Mouse (Mus musculus) hindbrain, embryonic 12.5 days (tissue): ENCODE measurements at regions not wholly inside any gene's neighbourhood (a gene's known extent, or its start where the extent isn't known, plus 50 kb on each side); places are given as distances from the start of the nearest gene placed in this dataset.
A peak's percentile ranks its signal among the peaks of the same experiment; 100 is the strongest.

Experiments used
- ATAC-seq: fragments of 200-750 bp; cut with Nextera tagmentation; 2 replicates; pipeline ENCODE4 v1.8.0; 2017; ENCODE audit warnings: moderate TSS enrichment; ENCODE audit not compliant: low FRiP score
- H3K27ac ChIP-seq: fragments of 300-500 bp; sonication (generic); 2 replicates; pipeline ENCODE4 v1.5.1; 2016; ENCODE audit warnings: mild to moderate bottlenecking
- H3K27me3 ChIP-seq: fragments of 300-500 bp; sonication (generic); 2 replicates; pipeline ENCODE4 v1.6.1; 2016; ENCODE audit warnings: mild to moderate bottlenecking
- H3K36me3 ChIP-seq: fragments of 300-500 bp; sonication (generic); 2 replicates; pipeline ENCODE4 v1.6.1; 2016; ENCODE audit warnings: mild to moderate bottlenecking
- H3K4me1 ChIP-seq: fragments of 300-500 bp; sonication (generic); 2 replicates; pipeline ENCODE4 v1.6.1; 2016
- H3K4me2 ChIP-seq: fragments of 300-500 bp; sonication (generic); replicated peaks from 2 replicates; pipeline ENCODE4 v1.6.1; 2016; ENCODE audit warnings: mild to moderate bottlenecking
- H3K4me3 ChIP-seq: fragments of 300-500 bp; sonication (generic); 2 replicates; pipeline ENCODE4 v1.5.1; 2016; ENCODE audit warnings: mild to moderate bottlenecking
- H3K9ac ChIP-seq: fragments of 300-500 bp; sonication (generic); 2 replicates; pipeline ENCODE4 v1.6.1; 2016; ENCODE audit warnings: mild to moderate bottlenecking, moderate library complexity
- H3K9me3 ChIP-seq: fragments of 300-500 bp; sonication (generic); replicated peaks from 2 replicates; pipeline ENCODE4 v1.6.1; 2016; ENCODE audit warnings: mild to moderate bottlenecking
- WGBS: fragments of 180-500 bp; shearing (Covaris S2); methylation state at CpG from one replicate; pipeline ENCODE4 v1.1.7; 2016; 5-methylcytosine and 5-hydroxymethylcytosine counted together

DNA sequence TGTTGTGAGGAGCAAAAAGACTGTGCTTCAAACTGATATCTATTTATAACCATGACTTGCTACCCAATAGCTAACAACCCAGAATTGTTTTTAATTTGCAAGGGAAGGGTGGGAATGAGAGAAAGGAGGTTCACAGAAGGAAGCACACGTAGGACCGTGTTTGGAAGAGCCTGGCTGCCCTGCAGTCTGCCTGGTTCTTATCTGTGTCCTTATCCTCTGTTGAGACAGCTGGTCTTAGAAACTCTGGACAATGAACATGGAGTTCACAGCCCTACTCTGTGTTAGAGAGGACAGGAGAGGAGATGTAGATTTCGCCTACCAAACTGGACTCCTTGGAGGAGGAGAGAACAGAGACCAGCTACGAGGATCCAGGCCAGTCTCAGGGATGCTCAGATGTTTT lies 141.5 kb upstream of the Jun start:
- no peaks in the 10 kb centered on the region for H3K4me1 ChIP-seq
- no peaks in the 10 kb centered on the region for H3K27me3 ChIP-seq
- 89% methylated on average over 4 of the region's 4 CpGs for WGBS
- H3K36me3 ChIP-seq = no peaks in the 10 kb centered on the region
- H3K27ac ChIP-seq = no peak overlapping the region
- no peak for ATAC-seq
- H3K4me3 ChIP-seq = no peak overlapping the region
- no peak overlapping the region for H3K9ac ChIP-seq
- no peak overlapping the region for H3K4me2 ChIP-seq
- no peaks in the 10 kb centered on the region for H3K9me3 ChIP-seq

DNA sequence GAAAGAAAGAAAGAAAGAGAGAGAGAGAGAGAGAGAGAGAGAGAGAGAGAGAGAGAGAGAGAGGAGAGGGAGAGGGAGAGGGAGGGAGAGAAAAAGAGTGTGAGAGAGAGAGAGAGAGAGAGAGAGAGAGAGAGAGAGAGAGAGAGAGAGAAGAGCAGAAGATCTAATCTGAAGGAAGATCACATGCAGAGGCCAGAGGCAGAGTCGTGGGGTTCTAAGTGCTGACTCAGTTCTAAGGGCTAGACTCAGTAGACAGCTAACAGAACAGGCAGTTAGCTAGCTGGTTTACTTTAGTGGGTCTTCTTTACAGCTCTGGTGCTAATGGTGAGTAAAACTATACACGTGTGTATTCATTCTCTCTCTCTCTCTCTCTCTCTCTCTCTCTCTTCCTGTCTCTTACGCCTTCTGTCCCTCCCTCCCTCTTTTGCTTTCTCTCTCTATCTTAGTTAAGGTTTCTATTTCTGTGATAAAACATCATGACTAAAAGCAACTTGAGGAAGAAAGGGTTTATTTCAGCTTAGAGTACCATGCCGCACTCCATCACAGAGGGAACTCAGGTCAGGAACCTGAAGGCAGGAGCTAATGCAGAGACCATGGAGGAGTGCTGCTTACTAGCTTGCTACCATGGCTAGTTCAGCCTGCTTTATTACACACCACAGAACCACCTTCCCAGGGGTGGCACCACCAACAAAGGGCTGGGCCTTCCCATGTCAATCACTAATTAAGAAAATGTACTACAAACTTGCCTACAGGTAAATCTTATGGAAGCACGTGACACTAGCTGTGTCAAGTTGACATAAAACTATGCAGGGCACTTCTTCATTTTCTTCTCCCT lies 142.8 kb upstream of the Jun start:
- 77% methylated on average over 5 of the region's 5 CpGs for WGBS
- no peak overlapping the region for H3K4me2 ChIP-seq
- no peak overlapping the region for H3K9ac ChIP-seq
- ATAC-seq = no peak
- no peaks in the 10 kb centered on the region for H3K36me3 ChIP-seq
- no peak overlapping the region for H3K27ac ChIP-seq
- no peaks in the 10 kb centered on the region for H3K27me3 ChIP-seq
- H3K4me1 ChIP-seq = 0 out of 2 replicates have a peak, but pooled peaks cover 6% of the 10 kb centered on the region
- no peak overlapping the region for H3K4me3 ChIP-seq
- H3K9me3 ChIP-seq = no peaks in the 10 kb centered on the region

DNA sequence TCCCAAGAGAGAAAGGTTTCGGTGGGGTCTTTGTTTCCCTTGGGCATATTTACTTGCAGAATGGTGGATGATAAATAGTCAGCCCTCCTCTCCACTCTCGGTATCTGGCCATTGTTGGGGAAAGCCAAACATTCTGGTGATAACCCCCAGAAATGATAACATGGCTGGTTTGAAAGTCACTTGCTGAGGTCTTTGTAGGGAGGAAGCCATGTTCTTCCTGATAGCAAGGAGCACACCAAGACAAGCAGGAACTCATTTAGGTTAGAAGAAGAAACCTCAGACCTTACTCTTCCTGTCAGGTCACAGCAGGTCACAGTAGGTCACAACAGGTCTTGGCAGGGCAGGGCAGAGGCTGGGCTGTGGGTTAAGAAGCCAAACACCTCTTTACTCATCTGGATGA lies 144.1 kb upstream of the Jun start:
- H3K27me3 ChIP-seq = no peaks in the 10 kb centered on the region
- no peak for ATAC-seq

DNA sequence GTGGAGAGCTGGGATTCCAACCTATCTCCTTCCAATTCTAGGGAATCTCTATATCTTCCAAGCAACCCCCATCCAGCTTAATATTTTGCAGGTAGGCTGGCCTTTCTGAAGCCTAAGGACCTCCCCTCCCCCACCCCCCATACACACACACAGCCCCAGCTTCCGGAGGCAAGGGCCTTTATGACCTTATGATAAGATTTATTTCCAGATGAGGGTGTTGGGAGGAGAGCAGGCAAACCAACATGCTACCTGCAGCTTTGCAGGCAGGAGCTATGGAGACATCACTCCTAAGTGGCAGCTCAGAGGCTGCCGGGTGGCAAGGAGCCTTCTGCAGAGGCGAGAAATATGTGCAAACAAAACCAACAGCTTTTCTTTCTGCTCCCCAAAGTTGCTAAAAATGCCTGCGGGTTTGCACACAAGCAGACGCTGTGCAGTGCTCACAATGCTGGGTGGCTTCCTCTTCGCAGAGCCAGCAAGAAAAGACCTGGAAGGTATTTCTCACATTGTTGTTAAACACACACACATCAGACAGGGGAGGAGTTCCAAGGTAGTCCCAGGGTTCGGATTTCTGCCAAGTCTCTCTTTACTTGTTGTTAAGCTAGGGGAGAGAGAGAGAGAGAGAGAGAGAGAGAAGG lies 145.2 kb upstream of the Jun start:
- no peak for ATAC-seq
- H3K9ac ChIP-seq = no peak overlapping the region
- H3K36me3 ChIP-seq = no peaks in the 10 kb centered on the region
- 71% methylated on average over 7 of the region's 7 CpGs for WGBS
- no peak overlapping the region for H3K27ac ChIP-seq
- 0 out of 2 replicates have a peak, but pooled peaks cover 6% of the 10 kb centered on the region for H3K4me1 ChIP-seq
- no peak overlapping the region for H3K4me2 ChIP-seq
- no peak overlapping the region for H3K4me3 ChIP-seq
- no peaks in the 10 kb centered on the region for H3K27me3 ChIP-seq
- H3K9me3 ChIP-seq = no peaks in the 10 kb centered on the region

More for the DNA sequence above, 144.1 kb upstream of the Jun start:
- H3K9me3 ChIP-seq = no peaks in the 10 kb centered on the region
- H3K4me1 ChIP-seq = 0 out of 2 replicates have a peak, but pooled peaks cover 6% of the 10 kb centered on the region
- H3K4me2 ChIP-seq = no peak overlapping the region
- no peaks in the 10 kb centered on the region for H3K36me3 ChIP-seq
- H3K4me3 ChIP-seq = no peak overlapping the region
- 65% methylated on average over 2 of the region's 2 CpGs for WGBS
- H3K27ac ChIP-seq = no peak overlapping the region
- H3K9ac ChIP-seq = no peak overlapping the region

DNA sequence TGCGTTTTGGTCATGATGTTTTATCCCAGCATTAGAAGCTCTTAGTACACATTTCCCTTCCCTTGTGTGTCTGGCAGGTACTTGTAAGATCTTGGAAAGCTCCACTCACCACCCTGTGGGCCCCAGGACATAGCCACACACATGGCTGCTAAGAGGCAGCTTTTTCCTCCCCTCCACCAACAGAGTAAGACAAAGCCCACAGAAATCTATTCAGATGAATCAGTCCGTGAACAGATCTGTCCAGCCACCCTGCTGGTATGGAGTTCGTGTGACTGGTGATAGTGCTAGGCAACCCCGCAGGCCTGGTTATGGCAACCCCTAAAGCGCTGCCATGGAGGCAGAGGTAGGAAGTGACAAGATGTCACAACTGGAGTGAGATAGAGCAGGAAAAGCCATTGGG lies 147.4 kb upstream of the Jun start:
- no peak overlapping the region for H3K9ac ChIP-seq
- no peak overlapping the region for H3K4me2 ChIP-seq
- no peaks in the 10 kb centered on the region for H3K27me3 ChIP-seq
- no peaks in the 10 kb centered on the region for H3K36me3 ChIP-seq
- H3K27ac ChIP-seq = no peak overlapping the region
- ATAC-seq = peak; percentile 52; the same call in 1 of the 2 replicates
- 0 out of 2 replicates have a peak, but pooled peaks cover 6% of the 10 kb centered on the region for H3K4me1 ChIP-seq
- no peaks in the 10 kb centered on the region for H3K9me3 ChIP-seq
- no peak overlapping the region for H3K4me3 ChIP-seq
- 35% methylated on average over 5 of the region's 5 CpGs for WGBS

DNA sequence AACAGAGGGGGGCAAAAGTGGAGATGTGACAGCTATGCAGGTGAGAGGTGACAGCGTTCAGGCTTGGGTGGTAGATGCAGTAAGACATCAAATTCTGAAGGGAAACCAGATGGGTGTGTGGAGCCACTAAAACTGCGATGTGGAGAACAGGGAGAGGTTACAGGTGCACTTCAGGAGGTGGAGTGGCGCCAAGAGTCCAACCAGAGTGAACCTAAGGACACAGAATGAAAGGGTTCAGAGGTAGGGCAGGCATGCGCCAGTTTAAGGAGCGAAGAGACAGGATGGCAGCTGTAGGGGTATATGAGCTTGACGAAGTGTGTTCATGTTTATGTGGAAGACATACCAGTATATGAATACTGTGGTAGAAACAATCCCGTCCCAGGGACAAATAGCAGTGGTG lies 148.1 kb upstream of the Jun start:
- H3K27ac ChIP-seq = no peak overlapping the region
- H3K4me3 ChIP-seq = no peak overlapping the region
- no peak for ATAC-seq
- H3K4me2 ChIP-seq = no peak overlapping the region
- H3K9me3 ChIP-seq = no peaks in the 10 kb centered on the region
- no peaks in the 10 kb centered on the region for H3K27me3 ChIP-seq
- WGBS = 93% methylated on average over 7 of the region's 7 CpGs
- H3K9ac ChIP-seq = no peak overlapping the region
- 0 out of 2 replicates have a peak, but pooled peaks cover 6% of the 10 kb centered on the region for H3K4me1 ChIP-seq
- H3K36me3 ChIP-seq = no peaks in the 10 kb centered on the region

DNA sequence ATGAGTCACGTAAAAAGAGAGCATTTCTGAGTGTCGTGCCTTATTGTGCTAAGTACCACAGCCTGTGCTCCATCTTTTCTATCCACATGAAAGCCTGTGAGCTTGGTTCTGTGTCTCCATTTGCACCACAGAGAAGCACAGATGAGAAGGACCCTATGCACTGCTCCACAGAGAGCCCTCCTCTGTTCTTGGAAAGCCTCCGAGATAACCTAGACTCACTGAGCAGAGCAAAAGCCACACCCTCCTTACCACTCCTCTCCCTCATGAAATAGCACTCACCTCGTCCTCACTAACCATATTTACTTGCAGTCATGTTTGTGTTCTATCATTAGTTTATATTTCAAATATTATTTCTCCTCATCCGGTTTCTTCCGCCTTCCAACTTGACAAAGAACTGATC lies 150.5 kb upstream of the Jun start:
- H3K4me1 ChIP-seq = 0 out of 2 replicates have a peak, but pooled peaks cover 6% of the 10 kb centered on the region
- H3K4me3 ChIP-seq = no peak overlapping the region
- no peaks in the 10 kb centered on the region for H3K36me3 ChIP-seq
- H3K27ac ChIP-seq = no peak overlapping the region
- H3K4me2 ChIP-seq = no peak overlapping the region
- no peaks in the 10 kb centered on the region for H3K27me3 ChIP-seq
- 85% methylated on average over 6 of the region's 6 CpGs for WGBS
- H3K9ac ChIP-seq = no peak overlapping the region
- no peak for ATAC-seq
- no peaks in the 10 kb centered on the region for H3K9me3 ChIP-seq

DNA sequence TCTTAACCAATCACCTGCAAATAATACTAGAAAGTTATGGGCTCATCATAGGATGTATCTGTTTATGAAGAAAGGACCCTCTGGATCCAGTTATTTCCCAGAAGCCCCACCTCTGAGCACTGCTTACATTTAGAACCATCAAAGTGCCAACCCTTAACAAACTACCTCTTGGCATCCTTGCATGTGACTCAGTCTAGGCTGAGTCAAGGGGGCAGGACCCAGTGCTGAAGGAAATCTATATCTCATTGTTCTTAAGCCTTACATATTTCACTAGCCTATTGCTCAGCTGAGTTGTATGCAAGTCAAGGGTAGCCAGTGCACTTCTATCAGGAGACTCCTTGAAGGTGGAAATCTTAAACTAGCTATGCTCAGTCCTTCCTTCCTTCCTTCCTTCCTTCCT lies 151.6 kb upstream of the Jun start:
- H3K4me3 ChIP-seq = no peak overlapping the region
- no peak for ATAC-seq
- no peak overlapping the region for H3K27ac ChIP-seq
- no peaks in the 10 kb centered on the region for H3K27me3 ChIP-seq
- H3K9me3 ChIP-seq = no peaks in the 10 kb centered on the region
- H3K4me1 ChIP-seq = 0 out of 2 replicates have a peak, but pooled peaks cover 6% of the 10 kb centered on the region
- H3K9ac ChIP-seq = no peak overlapping the region
- no peaks in the 10 kb centered on the region for H3K36me3 ChIP-seq
- no peak overlapping the region for H3K4me2 ChIP-seq

DNA sequence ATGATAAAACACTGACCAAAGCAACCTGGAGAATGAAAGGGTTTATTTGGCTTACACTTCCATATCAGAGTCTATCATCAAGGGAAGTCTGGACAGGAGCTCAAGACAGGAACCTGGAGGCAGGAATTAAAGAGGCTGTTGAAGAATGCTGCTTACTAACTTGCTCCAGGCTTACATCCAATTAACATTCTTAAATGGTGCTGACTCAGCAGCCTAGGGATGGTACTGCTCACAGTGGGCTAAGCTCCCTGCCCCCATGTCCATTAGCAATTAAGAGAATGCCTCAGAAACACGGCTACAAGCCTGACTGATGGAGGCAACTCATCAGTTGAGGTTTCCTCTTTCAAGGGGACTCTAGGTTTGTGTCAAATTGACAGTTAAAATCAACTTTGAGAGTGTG lies 153.3 kb upstream of the Jun start:
- WGBS = 75% methylated on average over 1 of the region's 1 CpGs
- Histone ChIP-seq H3K27me3 (no peaks in the 10 kb centered on the region), H3K4me2 (no peak overlapping the region), H3K9ac (no peak overlapping the region), H3K4me3 (no peak overlapping the region), H3K4me1 (no peaks in the 10 kb centered on the region), H3K9me3 (no peaks in the 10 kb centered on the region), H3K27ac (no peak overlapping the region), H3K36me3 (no peaks in the 10 kb centered on the region)
- ATAC-seq = no peak

DNA sequence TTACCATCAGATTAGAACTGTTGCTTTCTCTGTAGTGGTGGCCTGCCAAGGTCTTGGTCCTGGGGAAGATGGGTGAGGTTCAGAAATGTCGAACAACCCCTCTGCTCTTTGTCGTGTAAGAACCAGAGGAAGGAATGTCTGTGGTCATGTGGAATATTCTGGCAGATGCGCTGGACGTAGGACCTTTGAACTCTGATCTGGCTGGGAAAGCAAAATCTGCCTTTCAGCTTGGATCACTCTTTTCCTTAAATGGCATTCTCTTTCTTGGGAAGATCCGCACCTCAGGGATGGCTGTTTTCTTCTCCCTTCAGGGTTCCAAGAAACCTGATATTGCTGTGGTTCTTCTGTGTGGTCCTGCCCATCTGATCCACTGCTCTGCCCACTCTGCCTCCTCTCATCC lies 155.8 kb upstream of the Jun start:
- Histone ChIP-seq H3K4me2 (no peak overlapping the region), H3K4me3 (no peak overlapping the region), H3K27me3 (no peaks in the 10 kb centered on the region), H3K27ac (no peak overlapping the region), H3K36me3 (no peaks in the 10 kb centered on the region), H3K9me3 (no peaks in the 10 kb centered on the region), H3K9ac (no peak overlapping the region), H3K4me1 (no peaks in the 10 kb centered on the region)
- ATAC-seq = no peak
- 73% methylated on average over 5 of the region's 5 CpGs for WGBS

DNA sequence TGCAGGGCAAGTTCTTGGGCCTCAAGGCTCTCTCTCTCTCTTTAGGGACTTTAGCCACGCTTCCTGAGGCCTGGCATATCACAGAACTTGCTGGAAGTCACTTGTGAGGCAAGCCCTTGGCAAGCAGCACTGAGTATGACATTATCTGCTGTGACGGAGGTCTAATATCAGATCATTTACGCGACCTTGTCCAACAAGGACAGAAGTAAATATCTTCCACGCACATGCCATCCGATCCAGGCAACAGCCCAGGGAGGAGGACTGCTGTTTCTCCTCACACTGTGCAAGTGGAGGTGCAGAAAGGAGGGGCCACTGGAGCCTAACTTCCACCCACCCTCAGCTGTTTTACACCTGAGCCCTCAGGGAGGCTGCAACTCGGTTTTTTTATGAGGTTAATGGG lies 156.8 kb upstream of the Jun start:
- Histone ChIP-seq H3K9ac (no peak overlapping the region), H3K9me3 (no peaks in the 10 kb centered on the region), H3K4me2 (no peak overlapping the region), H3K4me3 (no peak overlapping the region), H3K27ac (no peak overlapping the region), H3K27me3 (no peaks in the 10 kb centered on the region), H3K36me3 (no peaks in the 10 kb centered on the region), H3K4me1 (no peaks in the 10 kb centered on the region)
- WGBS = 87% methylated on average over 7 of the region's 7 CpGs
- ATAC-seq = no peak

DNA sequence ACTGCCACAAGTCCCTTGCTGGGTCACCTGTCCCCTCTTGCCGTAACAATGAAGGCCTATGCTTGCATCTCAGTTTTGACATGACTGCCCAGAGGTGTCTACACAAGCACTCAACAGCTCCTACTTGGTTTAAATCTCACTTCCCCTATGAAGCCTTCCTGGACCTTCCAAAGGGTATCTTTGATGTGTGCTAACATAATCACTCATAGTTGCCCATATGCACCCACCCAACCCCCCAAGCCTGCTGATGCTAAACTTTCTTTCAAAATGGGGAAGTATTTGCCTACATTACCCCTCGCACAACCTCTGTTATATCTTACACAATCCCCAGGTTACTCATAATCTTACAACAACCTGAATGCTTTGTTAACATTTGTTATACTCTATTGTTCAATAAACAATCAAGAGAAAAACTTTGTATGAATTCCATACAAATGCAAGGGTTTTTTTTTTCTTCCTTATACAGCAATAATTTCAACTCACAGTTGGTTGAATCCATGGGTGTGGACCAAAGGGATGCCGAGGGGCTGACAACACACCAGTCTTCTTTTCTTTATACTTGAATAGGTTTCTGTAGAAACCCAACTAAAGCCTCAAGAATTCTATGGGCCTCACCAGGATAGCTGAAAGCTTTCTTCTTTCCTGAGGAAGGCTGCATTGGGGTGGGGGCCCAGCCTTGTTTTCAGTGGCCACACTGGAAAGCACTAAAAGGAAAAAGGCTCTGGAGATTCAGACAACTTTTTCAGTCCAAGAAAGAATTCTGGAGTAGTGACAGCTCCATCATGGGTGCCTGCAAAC lies 157.5 kb upstream of the Jun start:
- Histone ChIP-seq H3K27ac (no peak overlapping the region), H3K4me2 (no peak overlapping the region), H3K4me3 (no peak overlapping the region), H3K27me3 (no peaks in the 10 kb centered on the region), H3K4me1 (no peaks in the 10 kb centered on the region), H3K9me3 (no peaks in the 10 kb centered on the region), H3K9ac (no peak overlapping the region), H3K36me3 (no peaks in the 10 kb centered on the region)
- ATAC-seq = no peak
- 62% methylated on average over 3 of the region's 3 CpGs for WGBS
